Comparison of ENCODE assay signal across 21 mouse cellular contexts in the genomic region with DNA sequence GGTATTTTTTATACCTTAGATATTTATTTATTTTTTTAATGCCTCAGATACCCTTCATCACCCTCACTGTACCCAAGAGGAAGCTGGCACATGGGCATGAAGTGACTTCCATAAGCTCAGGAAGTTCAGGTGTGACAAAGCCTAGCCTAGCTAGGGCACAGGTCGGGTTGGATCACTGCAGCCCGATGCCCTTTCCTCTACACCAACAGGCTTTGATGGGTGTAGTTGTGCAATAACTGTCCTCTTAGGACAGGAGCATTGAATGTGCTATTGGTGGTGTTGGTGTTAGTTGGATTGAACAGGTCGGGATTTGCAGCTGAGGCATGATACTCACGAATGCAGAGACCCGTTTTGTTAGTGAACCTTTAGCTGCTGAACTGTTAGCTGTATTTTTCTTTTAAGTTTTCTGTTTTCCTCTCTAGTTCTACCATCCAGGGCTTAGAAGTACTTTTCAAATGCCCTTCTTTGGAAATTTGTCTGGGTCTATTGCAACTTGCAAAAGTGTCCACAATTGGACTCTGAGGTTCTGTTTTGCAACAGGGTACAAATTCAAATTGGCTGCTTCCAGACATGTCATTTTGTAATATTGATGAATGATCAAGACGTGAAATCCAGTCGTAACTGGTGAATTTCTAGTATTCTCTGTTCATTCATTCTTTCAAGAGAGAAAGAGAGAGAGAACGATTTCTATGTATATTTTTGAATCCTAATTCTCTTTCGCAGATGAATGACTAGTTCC. TPM values are rescaled to one million over a fixed set of nuclear protein-coding genes. Genes with fewer than 3 reads are reported as not detected.
DNase-seq lines count a peak whose midpoint lies in the region; ATAC-seq and TF ChIP-seq lines count a peak whose summit lies in the region.
"Had no signal": no experiment of that assay in that cellular context is flagged by ENCODE, and none has a peak within 500 bp of the region (broad histone marks: within the 10 kb centered on the region; RNA-seq: fewer than 3 reads in every experiment).

No protein-coding gene starts in this region.

- no peak for ATAC-seq in forebrain, embryonic 14.5 days
- ATAC-seq in forebrain, embryonic 13.5 days = no peak
- ATAC-seq in intestine, embryonic 14.5 days (replicated peaks; ENCODE audit: low FRiP score, low TSS enrichment, low read depth) = no peak
- ATAC-seq in intestine, embryonic 15.5 days = no peak
- 0 out of 2 replicates have a peak, but pooled peaks have one; percentile 25 for ATAC-seq in lung, postnatal 0 days
- ATAC-seq in stomach, embryonic 15.5 days (ENCODE audit: insufficient read depth, low FRiP score, low read depth) = no peak
- ATAC-seq in stomach, postnatal 0 days (ENCODE audit: low FRiP score, low TSS enrichment) = no peak
- ATAC-seq: inflammation-experienced regulatory T-cells, adult 6 months had no signal

- H3K4me2 ChIP-seq in forebrain, embryonic 14.5 days (ENCODE audit: low read length) = 0 out of 2 replicates have a peak overlapping the region, but pooled peaks have one; percentile 19
- H3K4me2 ChIP-seq in forebrain, embryonic 13.5 days = no peak overlapping the region
- H3K4me2 ChIP-seq in intestine, embryonic 14.5 days (ENCODE audit: low read length) = peak overlapping the region; percentile 22; the same call in 1 of the 2 replicates
- no peak overlapping the region for H3K4me2 ChIP-seq in intestine, embryonic 15.5 days (replicated peaks)
- no peak overlapping the region for H3K4me2 ChIP-seq in lung, postnatal 0 days (replicated peaks; ENCODE audit: low read depth, low read length)
- no peak overlapping the region for H3K4me2 ChIP-seq in stomach, embryonic 15.5 days
- H3K4me2 ChIP-seq in stomach, postnatal 0 days (replicated peaks; ENCODE audit: low read depth) = no peak overlapping the region

- TF ChIP-seq CTCF in lung, postnatal 0 days (IDR thresholded peaks at IDR 0.05) = no peak
- TF ChIP-seq CTCF in lung, adult 2 months (IDR thresholded peaks at IDR 0.05; ENCODE audit: insufficient read depth, low read length) = no peak
- no peak for TF ChIP-seq CTCF in stomach, postnatal 0 days (IDR thresholded peaks at IDR 0.05; ENCODE audit: low read depth)

- no peak for TF ChIP-seq POLR2A in lung, adult 2 months (IDR thresholded peaks at IDR 0.05; ENCODE audit: borderline replicate concordance, extremely low read depth, low read depth, low read length)

- TF ChIP-seq EP300 in lung, postnatal 0 days (IDR thresholded peaks at IDR 0.05) = no peak
- no peak for TF ChIP-seq EP300 in stomach, postnatal 0 days (optimal IDR thresholded peaks at IDR 0.05)

- peaks cover 34% of the 10 kb centered on the region for H3K4me1 ChIP-seq in forebrain, embryonic 14.5 days (ENCODE audit: control insufficient read depth, insufficient read depth, low read length)
- peaks cover 70% of the 10 kb centered on the region for H3K4me1 ChIP-seq in forebrain, embryonic 13.5 days
- peaks cover 43% of the 10 kb centered on the region for H3K4me1 ChIP-seq in intestine, embryonic 14.5 days (replicated peaks; ENCODE audit: control insufficient read depth, insufficient read depth, low read length)
- H3K4me1 ChIP-seq in intestine, embryonic 15.5 days (replicated peaks) = peaks cover 22% of the 10 kb centered on the region
- peaks cover 16% of the 10 kb centered on the region; the same call in 1 of the 2 replicates for H3K4me1 ChIP-seq in lung, postnatal 0 days (ENCODE audit: insufficient read depth, low read depth, low read length)
- peaks cover 8% of the 10 kb centered on the region for H3K4me1 ChIP-seq in lung, adult 2 months (ENCODE audit: control insufficient read depth, insufficient read depth, low read length)
- H3K4me1 ChIP-seq in stomach, embryonic 15.5 days = peaks cover 5% of the 10 kb centered on the region; the same call in 1 of the 2 replicates
- H3K4me1 ChIP-seq in stomach, postnatal 0 days (replicated peaks; ENCODE audit: control insufficient read depth, insufficient read depth) = peaks cover 8% of the 10 kb centered on the region

- H3K9me3 ChIP-seq in forebrain, embryonic 14.5 days (replicated peaks; ENCODE audit: control insufficient read depth, low read length) = no peaks in the 10 kb centered on the region
- no peaks in the 10 kb centered on the region for H3K9me3 ChIP-seq in forebrain, embryonic 13.5 days (replicated peaks)
- H3K9me3 ChIP-seq in intestine, embryonic 14.5 days (ENCODE audit: control insufficient read depth, low read length) = no peaks in the 10 kb centered on the region
- H3K9me3 ChIP-seq in intestine, embryonic 15.5 days = no peaks in the 10 kb centered on the region
- no peaks in the 10 kb centered on the region for H3K9me3 ChIP-seq in lung, postnatal 0 days (ENCODE audit: low read length)
- no peaks in the 10 kb centered on the region for H3K9me3 ChIP-seq in stomach, embryonic 15.5 days
- no peaks in the 10 kb centered on the region for H3K9me3 ChIP-seq in stomach, postnatal 0 days (ENCODE audit: control insufficient read depth, low read length)
- H3K9me3 ChIP-seq: neural tube, embryonic 12.5 days had no signal

- peaks cover 21% of the 10 kb centered on the region; the same call in 1 of the 2 replicates for H3K36me3 ChIP-seq in forebrain, embryonic 14.5 days (ENCODE audit: control insufficient read depth, insufficient read depth, low read length)
- H3K36me3 ChIP-seq in forebrain, embryonic 13.5 days (ENCODE audit: poor library complexity, severe bottlenecking) = peaks cover 36% of the 10 kb centered on the region
- 0 out of 2 replicates have a peak, but pooled peaks cover 3% of the 10 kb centered on the region for H3K36me3 ChIP-seq in intestine, embryonic 14.5 days (ENCODE audit: control insufficient read depth, insufficient read depth, low read length)
- H3K36me3 ChIP-seq in intestine, embryonic 15.5 days = no peaks in the 10 kb centered on the region
- no peaks in the 10 kb centered on the region for H3K36me3 ChIP-seq in lung, postnatal 0 days (ENCODE audit: insufficient read depth, low read length)
- H3K36me3 ChIP-seq in stomach, embryonic 15.5 days = no peaks in the 10 kb centered on the region
- no peaks in the 10 kb centered on the region for H3K36me3 ChIP-seq in stomach, postnatal 0 days (ENCODE audit: control insufficient read depth, insufficient read depth, low read length)

- no peak overlapping the region for H3K4me3 ChIP-seq in forebrain, embryonic 14.5 days (ENCODE audit: low read depth, low read length)
- no peak overlapping the region for H3K4me3 ChIP-seq in forebrain, embryonic 13.5 days
- H3K4me3 ChIP-seq in intestine, embryonic 14.5 days (ENCODE audit: low read depth, low read length) = no peak overlapping the region
- H3K4me3 ChIP-seq in intestine, embryonic 15.5 days (replicated peaks) = no peak overlapping the region
- no peak overlapping the region for H3K4me3 ChIP-seq in lung, postnatal 0 days (ENCODE audit: low read depth, low read length)
- H3K4me3 ChIP-seq in lung, adult 2 months (replicated peaks; ENCODE audit: extremely low read depth, low read depth, low read length) = no peak overlapping the region
- H3K4me3 ChIP-seq in stomach, embryonic 15.5 days (replicated peaks) = no peak overlapping the region
- H3K4me3 ChIP-seq in stomach, postnatal 0 days (ENCODE audit: low read depth, low read length) = no peak overlapping the region
- H3K4me3 ChIP-seq: left cerebral cortex, adult 2 months; neural tube, embryonic 12.5 days had no signal

- WGBS in forebrain, embryonic 14.5 days = 93% methylated on average over 9 of the region's 9 CpGs
- WGBS in forebrain, embryonic 13.5 days = 86% methylated on average over 9 of the region's 9 CpGs
- WGBS in intestine, embryonic 14.5 days = 62% methylated on average over 9 of the region's 9 CpGs
- WGBS in intestine, embryonic 15.5 days = 64% methylated on average over 9 of the region's 9 CpGs
- 56% methylated on average over 9 of the region's 9 CpGs for WGBS in lung, postnatal 0 days
- 55% methylated on average over 9 of the region's 9 CpGs for WGBS in lung, adult 2 months
- 65% methylated on average over 9 of the region's 9 CpGs for WGBS in stomach, embryonic 15.5 days
- WGBS in stomach, postnatal 0 days = 54% methylated on average over 9 of the region's 9 CpGs

- DNase-seq in forebrain, embryonic 14.5 days (ENCODE audit: low spot score) = no peak
- no peak for DNase-seq in intestine, embryonic 14.5 days (ENCODE audit: low spot score)
- peak; percentile 66 for DNase-seq in lung, postnatal 0 days (ENCODE audit: low spot score)
- DNase-seq in lung, adult 2 months = no peak
- no peak for DNase-seq in stomach, postnatal 0 days (ENCODE audit: low spot score)
- DNase-seq: cerebellum, adult 8-10 months; cerebellum, postnatal 36 days; embryo, embryonic 11 days; gastrocnemius, postnatal 14 days; heart, postnatal 4 days; kidney, adult 8-10 months; right cerebral cortex, postnatal 4 days; thymus, adult 2 months; thymus, postnatal 4 days had no signal

- no peaks in the 10 kb centered on the region for H3K27me3 ChIP-seq in forebrain, embryonic 14.5 days (replicated peaks; ENCODE audit: control insufficient read depth, insufficient read depth, low read length)
- H3K27me3 ChIP-seq in forebrain, embryonic 13.5 days = no peaks in the 10 kb centered on the region
- no peaks in the 10 kb centered on the region for H3K27me3 ChIP-seq in intestine, embryonic 14.5 days (replicated peaks; ENCODE audit: control insufficient read depth, insufficient read depth, low read length)
- no peaks in the 10 kb centered on the region for H3K27me3 ChIP-seq in intestine, embryonic 15.5 days (replicated peaks)
- H3K27me3 ChIP-seq in lung, postnatal 0 days (replicated peaks; ENCODE audit: insufficient read depth, low read length) = no peaks in the 10 kb centered on the region
- H3K27me3 ChIP-seq in stomach, embryonic 15.5 days (replicated peaks) = no peaks in the 10 kb centered on the region
- no peaks in the 10 kb centered on the region for H3K27me3 ChIP-seq in stomach, postnatal 0 days (ENCODE audit: control insufficient read depth, insufficient read depth, low read length)
- H3K27me3 ChIP-seq: neural tube, embryonic 12.5 days had no signal

- no peak overlapping the region for H3K9ac ChIP-seq in forebrain, embryonic 14.5 days (ENCODE audit: low read length)
- H3K9ac ChIP-seq in forebrain, embryonic 13.5 days = no peak overlapping the region
- H3K9ac ChIP-seq in intestine, embryonic 14.5 days (ENCODE audit: low read length) = no peak overlapping the region
- no peak overlapping the region for H3K9ac ChIP-seq in intestine, embryonic 15.5 days
- no peak overlapping the region for H3K9ac ChIP-seq in lung, postnatal 0 days (replicated peaks; ENCODE audit: low read depth)
- H3K9ac ChIP-seq in stomach, embryonic 15.5 days = no peak overlapping the region
- H3K9ac ChIP-seq in stomach, postnatal 0 days (ENCODE audit: low read length) = no peak overlapping the region
- H3K9ac ChIP-seq: hindbrain, embryonic 14.5 days; neural tube, embryonic 12.5 days had no signal

- H3K27ac ChIP-seq in forebrain, embryonic 14.5 days (ENCODE audit: low read depth, low read length) = no peak overlapping the region
- no peak overlapping the region; the same call in 1 of the 2 replicates for H3K27ac ChIP-seq in forebrain, embryonic 13.5 days
- peak overlapping the region; percentile 44; the same call in 1 of the 2 replicates for H3K27ac ChIP-seq in intestine, embryonic 14.5 days (ENCODE audit: low read depth)
- no peak overlapping the region for H3K27ac ChIP-seq in intestine, embryonic 15.5 days
- H3K27ac ChIP-seq in lung, postnatal 0 days (ENCODE audit: low read length) = no peak overlapping the region
- H3K27ac ChIP-seq in stomach, embryonic 15.5 days = 0 out of 2 replicates have a peak overlapping the region, but pooled peaks have one; percentile 57
- no peak overlapping the region for H3K27ac ChIP-seq in stomach, postnatal 0 days (replicated peaks)
- H3K27ac ChIP-seq: hindbrain, embryonic 14.5 days; left cerebral cortex, adult 2 months; neural tube, embryonic 12.5 days had no signal

RNA-seq across cellular contexts. Expression of a gene that starts 9.0 kb away (rescaled TPM):
- polyA plus RNA-seq in forebrain, embryonic 14.5 days (2014; fragmentation: Nextera tagmentation; extraction: Ambion mirVana) = 18.7 and 20.0 TPM in 2 replicates
- 23.1 and 24.6 TPM in 2 replicates for polyA plus RNA-seq in forebrain, embryonic 13.5 days (2015; fragmentation: Nextera tagmentation; extraction: Ambion mirVana)
- 3.5 and 5.1 TPM in 2 replicates for polyA plus RNA-seq in intestine, embryonic 14.5 days (2014; fragmentation: Nextera tagmentation; extraction: Ambion mirVana)
- 2.8 and 3.2 TPM in 2 replicates for polyA plus RNA-seq in intestine, embryonic 15.5 days (2015; fragmentation: Nextera tagmentation; extraction: Ambion mirVana)
- polyA plus RNA-seq in lung, postnatal 0 days (2015; fragmentation: Nextera tagmentation; extraction: Ambion mirVana) = 1.5 and 1.8 TPM in 2 replicates
- polyA plus RNA-seq in lung, adult 2 months (2012; rRNA removed) = 8.4 and 10.2 TPM in 2 replicates
- 3.1 and 4.2 TPM in 2 replicates for polyA plus RNA-seq in stomach, embryonic 15.5 days (2015; fragmentation: Nextera tagmentation; extraction: Ambion mirVana)
- polyA plus RNA-seq in stomach, postnatal 0 days (2015; fragmentation: Nextera tagmentation; extraction: Ambion mirVana) = 0.93 and 1.1 TPM in 2 replicates

Comparison
In these comparisons a context has a peak if more than half of its experiments do, and no peak if none do; other contexts are left out.
1. H3K27ac ChIP-seq: peak in intestine, embryonic 14.5 days (single experiment) and stomach, embryonic 15.5 days (single experiment); none in forebrain, embryonic 14.5 days (single experiment), forebrain, embryonic 13.5 days (single experiment), intestine, embryonic 15.5 days (single experiment), lung, postnatal 0 days (single experiment) and stomach, postnatal 0 days (single experiment).
2. H3K4me2 ChIP-seq: peak in forebrain, embryonic 14.5 days (single experiment) and intestine, embryonic 14.5 days (single experiment); none in forebrain, embryonic 13.5 days (single experiment), intestine, embryonic 15.5 days (single experiment), lung, postnatal 0 days (single experiment), stomach, embryonic 15.5 days (single experiment) and stomach, postnatal 0 days (single experiment).